Mouse (Mus musculus): Measurements from ENCODE around the gene Lrp10. TPM values are rescaled to one million over a fixed set of nuclear protein-coding genes. Genes with fewer than 3 reads are reported as not detected.

The Lrp10 gene
- polyA plus RNA-seq, 1 experiment = 98.2 TPM

DNA sequence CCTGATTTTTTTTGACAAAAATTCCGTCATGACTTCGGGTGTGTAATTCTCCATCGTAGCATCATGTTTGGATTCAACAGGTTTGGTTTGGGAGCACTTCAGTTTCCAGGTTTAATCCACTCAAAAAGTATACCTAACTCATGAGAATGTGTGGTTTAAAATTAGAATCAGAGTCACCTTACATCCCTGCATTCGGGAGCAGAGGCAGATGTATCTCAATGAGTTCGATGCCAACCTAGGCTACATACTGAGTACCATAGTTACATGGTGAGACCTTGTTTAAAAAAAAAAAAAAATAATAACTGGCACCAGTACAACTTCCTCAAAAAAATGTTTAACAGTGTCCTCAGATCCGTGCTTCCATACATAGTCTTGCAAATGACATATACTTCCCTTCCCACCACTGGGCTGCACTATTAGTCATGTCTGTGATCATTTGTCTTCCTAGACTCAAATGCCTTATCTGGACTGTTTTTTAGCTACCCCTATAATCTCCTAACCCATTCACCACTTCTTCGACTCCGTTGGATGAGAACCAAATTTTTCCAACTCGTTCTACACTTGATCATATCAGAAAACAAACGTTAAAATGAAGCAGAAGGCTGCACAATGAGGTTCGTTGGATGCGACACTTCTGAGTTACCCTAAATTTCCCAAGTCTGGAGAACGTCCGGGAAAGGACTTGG is 37.8 kb upstream of the Lrp10 start:
- Histone ChIP-seq H3K4me1 (ENCODE audit: control insufficient read depth, insufficient read depth, low read length) (peaks cover 16% of the 10 kb centered on the region), H3K4me3 (ENCODE audit: insufficient read depth, low read length) (peak overlapping the region; percentile 87), H3K27ac (ENCODE audit: insufficient read depth, low read length) (peak overlapping the region; percentile 94)
- TF ChIP-seq CTCF (IDR thresholded peaks at IDR 0.05; ENCODE audit: borderline replicate concordance, insufficient read depth, low read length) (no peak), POLR2A (IDR thresholded peaks at IDR 0.05; ENCODE audit: low read depth, low read length) (no peak; the same call in 1 of the 2 replicates)

DNA sequence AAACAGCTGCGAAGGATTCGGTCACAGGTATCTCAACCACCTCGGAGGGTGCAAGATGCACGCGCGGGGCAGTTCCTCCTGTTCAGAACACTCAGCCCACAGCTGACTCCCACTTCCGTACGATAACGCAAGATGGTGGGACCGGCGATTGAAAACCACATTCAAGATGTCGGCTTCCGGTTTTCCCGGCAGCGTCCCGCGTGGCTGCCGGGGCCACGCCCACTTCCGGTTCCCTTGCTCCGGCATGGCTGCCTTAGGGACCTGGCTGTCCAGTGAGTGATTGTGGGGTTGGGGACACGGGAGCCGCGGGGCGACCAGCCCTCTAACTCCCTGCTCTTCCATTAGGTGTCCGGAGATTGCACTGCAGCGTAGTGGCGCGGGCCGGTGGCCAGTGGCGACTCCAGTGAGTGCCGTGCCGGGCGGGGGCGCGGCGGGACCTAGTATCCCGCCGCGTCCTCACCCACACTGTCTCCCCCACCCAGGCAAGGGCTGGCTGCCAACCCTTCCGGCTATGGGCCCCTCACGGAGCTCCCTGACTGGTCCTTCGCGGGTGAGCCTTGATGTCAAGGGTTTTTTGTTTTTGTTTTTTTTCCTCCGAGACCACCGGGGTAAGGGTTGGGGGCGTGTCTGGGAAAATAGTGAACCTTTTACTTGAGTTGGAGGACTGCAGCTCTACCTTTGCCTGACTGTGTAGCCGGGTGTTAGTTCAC is 37.1 kb upstream of the Lrp10 start, which contains the start of gene Mrpl52:
Mrpl52 (plus strand) TSS at position 221 of the 710 bp plus-strand sequence.
- H3K4me1 ChIP-seq (ENCODE audit: control insufficient read depth, insufficient read depth, low read length) = peaks cover 16% of the 10 kb centered on the region
- TF ChIP-seq CTCF (IDR thresholded peaks at IDR 0.05; ENCODE audit: borderline replicate concordance, insufficient read depth, low read length) (no peak), POLR2A (IDR thresholded peaks at IDR 0.05; ENCODE audit: low read depth, low read length) (peak; percentile 85)
- H3K27ac ChIP-seq (ENCODE audit: insufficient read depth, low read length) = peak within 1 kb of the TSS; percentile 94
- H3K4me3 ChIP-seq (ENCODE audit: insufficient read depth, low read length) = peak within 1 kb of the TSS; percentile 87

DNA sequence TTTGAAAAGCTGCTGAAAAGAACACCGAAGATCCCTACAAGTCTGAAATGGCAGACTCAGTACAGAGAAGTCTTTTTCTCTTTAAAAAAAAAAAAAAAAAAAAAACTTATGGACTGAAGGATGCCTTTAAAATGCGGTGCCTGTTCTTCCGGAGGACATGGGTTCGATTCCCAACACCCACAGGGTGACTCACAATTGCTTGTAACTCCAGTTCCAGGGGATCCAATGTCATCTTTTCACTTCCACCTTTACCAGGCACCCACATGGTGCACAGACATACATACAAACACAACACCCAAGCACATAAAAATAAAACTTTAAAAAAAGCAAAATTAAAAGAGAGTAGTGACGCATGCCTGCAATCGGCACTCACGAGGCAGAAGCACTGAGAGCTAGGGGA is 36.2 kb upstream of the Lrp10 start:
- Histone ChIP-seq H3K27ac (ENCODE audit: insufficient read depth, low read length) (peak overlapping the region; percentile 76; the same call in 1 of the 2 replicates), H3K4me1 (ENCODE audit: control insufficient read depth, insufficient read depth, low read length) (peaks cover 16% of the 10 kb centered on the region), H3K4me3 (ENCODE audit: insufficient read depth, low read length) (peak overlapping the region; percentile 87; the same call in 1 of the 2 replicates)
- TF ChIP-seq POLR2A (IDR thresholded peaks at IDR 0.05; ENCODE audit: low read depth, low read length) (no peak), CTCF (IDR thresholded peaks at IDR 0.05; ENCODE audit: borderline replicate concordance, insufficient read depth, low read length) (no peak)

DNA sequence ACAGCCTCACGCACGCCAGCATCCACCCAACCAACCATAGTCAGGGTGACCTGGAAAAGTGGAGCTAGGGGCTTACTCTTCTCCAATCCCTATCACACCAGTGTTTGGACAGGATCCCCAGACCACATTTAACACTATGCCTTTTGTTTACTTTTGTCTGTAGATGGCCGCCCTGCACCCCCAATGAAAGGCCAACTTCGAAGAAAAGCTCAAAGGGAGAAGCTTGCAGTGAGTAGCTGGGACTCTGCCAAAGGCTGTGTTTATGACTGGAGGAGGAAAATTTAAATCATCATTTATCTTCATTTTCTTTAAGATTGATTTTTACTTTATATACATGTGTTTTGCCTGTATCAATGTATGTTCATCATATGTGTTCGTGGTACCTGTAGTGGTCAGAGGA is 35.5 kb upstream of the Lrp10 start:
- Histone ChIP-seq H3K4me1 (ENCODE audit: control insufficient read depth, insufficient read depth, low read length) (peaks cover 16% of the 10 kb centered on the region), H3K4me3 (ENCODE audit: insufficient read depth, low read length) (no peak overlapping the region), H3K27ac (ENCODE audit: insufficient read depth, low read length) (no peak overlapping the region)
- TF ChIP-seq POLR2A (IDR thresholded peaks at IDR 0.05; ENCODE audit: low read depth, low read length) (no peak; the same call in 1 of the 2 replicates), CTCF (IDR thresholded peaks at IDR 0.05; ENCODE audit: borderline replicate concordance, insufficient read depth, low read length) (no peak)

DNA sequence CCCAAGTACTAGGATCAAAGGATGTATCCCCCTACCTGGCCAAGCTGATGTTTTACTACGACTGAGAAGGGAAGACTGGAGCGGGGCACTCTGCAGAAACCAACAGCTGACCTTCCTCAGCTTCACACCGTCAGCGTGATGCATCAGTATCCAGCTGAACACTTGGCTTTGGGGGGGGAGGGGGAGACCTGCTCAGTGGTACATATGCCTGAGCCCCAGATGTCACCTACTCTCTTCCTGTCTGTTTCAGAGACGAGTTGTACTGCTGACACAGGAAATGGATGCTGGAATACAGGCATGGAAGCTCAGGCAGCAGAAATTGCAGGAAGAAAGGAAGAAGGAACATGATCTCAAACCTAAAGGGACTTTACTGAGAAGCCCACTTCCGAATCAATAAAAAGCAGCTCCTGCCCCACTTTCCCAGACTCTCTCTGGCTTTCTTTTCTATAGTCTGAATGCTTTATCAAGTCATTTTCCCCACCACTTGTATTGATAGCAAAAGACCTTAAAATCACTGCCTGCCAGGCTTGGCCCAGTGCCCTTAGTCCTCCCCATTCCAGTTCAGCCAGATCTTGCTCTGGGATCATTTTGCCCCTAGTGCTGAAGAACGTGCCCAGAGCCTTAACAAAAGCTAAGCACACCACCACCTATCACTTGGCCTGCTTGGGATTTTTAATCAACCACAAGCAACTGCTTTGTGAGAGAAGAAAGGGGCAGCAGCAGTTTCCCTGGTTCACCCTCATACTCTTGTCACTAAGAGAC is 34.4 kb upstream of the Lrp10 start:
- TF ChIP-seq CTCF (IDR thresholded peaks at IDR 0.05; ENCODE audit: borderline replicate concordance, insufficient read depth, low read length) = no peak
- TF ChIP-seq POLR2A (IDR thresholded peaks at IDR 0.05; ENCODE audit: low read depth, low read length) = no peak
- Histone ChIP-seq H3K4me1 (ENCODE audit: control insufficient read depth, insufficient read depth, low read length) (peaks cover 23% of the 10 kb centered on the region), H3K4me3 (ENCODE audit: insufficient read depth, low read length) (no peak overlapping the region), H3K27ac (ENCODE audit: insufficient read depth, low read length) (peak overlapping the region; percentile 89)

DNA sequence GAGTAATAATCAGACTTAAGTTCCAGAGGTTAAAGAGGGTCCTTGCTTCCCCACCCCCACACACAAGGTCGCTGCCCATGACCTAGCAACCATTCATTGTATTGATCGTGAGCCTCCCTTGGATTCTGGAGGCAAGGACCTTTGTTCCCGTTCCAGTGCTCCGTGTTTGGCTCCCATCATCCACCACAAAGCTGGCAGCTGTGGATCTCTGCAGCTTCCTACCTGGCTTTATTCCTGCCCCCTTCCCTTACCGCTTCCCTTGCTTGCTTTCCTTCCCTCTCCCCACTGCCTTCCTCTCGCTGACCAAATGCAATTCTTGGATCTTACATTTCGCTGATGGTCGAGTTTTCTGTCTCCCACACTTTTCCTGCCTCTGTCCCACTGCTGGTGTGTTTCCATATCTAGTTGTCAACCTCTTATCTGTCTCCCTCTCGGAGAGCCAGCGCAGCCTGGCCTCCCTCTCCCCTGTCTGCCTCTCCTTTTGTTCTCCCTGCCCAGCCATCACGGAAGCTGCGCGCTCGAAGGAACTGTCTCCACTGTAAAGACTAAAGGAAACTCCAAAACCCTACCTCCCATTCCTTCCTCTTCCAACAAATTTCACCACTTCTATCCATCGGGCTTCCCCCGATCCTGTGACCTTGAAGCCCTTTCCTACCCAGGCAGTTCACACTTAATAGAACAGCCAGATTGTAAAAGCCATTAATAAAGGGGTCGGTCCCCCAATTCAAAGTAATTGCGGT is 33.4 kb upstream of the Lrp10 start:
- H3K4me1 ChIP-seq (ENCODE audit: control insufficient read depth, insufficient read depth, low read length) = peaks cover 29% of the 10 kb centered on the region
- H3K4me3 ChIP-seq (ENCODE audit: insufficient read depth, low read length) = peak overlapping the region; percentile 68
- H3K27ac ChIP-seq (ENCODE audit: insufficient read depth, low read length) = peak overlapping the region; percentile 89
- TF ChIP-seq POLR2A (IDR thresholded peaks at IDR 0.05; ENCODE audit: low read depth, low read length) (peak; percentile 41; the same call in 1 of the 2 replicates), CTCF (IDR thresholded peaks at IDR 0.05; ENCODE audit: borderline replicate concordance, insufficient read depth, low read length) (no peak)

DNA sequence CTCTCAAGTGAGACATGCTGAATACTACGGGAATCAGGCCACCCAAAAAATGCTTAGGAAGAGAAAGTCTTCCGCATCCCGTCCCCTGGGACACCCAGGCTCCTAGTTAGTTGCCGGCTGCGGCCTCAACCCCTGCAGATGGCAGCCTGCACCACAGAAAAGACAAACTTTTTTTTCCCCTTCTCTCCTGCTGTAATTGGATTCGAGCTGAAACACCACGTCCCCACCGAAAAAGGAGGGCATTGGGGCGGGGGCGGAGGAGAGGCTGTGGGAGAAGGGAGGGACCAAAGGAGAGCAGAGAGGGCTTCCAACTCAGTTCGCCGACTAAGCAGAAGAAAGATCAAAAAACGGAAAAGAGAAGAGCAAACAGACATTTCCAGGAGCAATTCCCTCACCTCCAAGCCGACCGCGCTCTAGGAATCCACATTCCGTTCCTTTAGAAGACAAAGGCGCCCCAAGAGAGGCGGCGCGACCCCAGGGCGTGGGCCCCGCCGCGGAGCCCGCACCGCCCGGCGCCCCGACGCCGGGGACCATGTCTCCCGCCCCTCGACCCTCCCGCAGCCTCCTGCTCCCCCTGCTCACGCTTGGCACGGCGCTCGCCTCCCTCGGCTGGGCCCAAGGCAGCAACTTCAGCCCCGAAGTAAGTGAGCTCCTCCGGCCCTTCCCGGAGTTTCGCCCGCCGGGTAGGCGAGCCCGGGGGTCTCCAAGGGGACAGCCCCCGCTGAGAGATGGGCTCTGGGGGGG is 32.4 kb upstream of the Lrp10 start, which contains the start of gene Mmp14:
Mmp14 (plus strand) TSS at position 279 of the 744 bp plus-strand sequence.
- TF ChIP-seq CTCF (IDR thresholded peaks at IDR 0.05; ENCODE audit: borderline replicate concordance, insufficient read depth, low read length) = no peak
- peak; percentile 83 for TF ChIP-seq POLR2A (IDR thresholded peaks at IDR 0.05; ENCODE audit: low read depth, low read length)
- Histone ChIP-seq H3K4me1 (ENCODE audit: control insufficient read depth, insufficient read depth, low read length) (peaks cover 33% of the 10 kb centered on the region), H3K4me3 (ENCODE audit: insufficient read depth, low read length) (peak within 1 kb of the TSS; percentile 68), H3K27ac (ENCODE audit: insufficient read depth, low read length) (peak within 1 kb of the TSS; percentile 97)

DNA sequence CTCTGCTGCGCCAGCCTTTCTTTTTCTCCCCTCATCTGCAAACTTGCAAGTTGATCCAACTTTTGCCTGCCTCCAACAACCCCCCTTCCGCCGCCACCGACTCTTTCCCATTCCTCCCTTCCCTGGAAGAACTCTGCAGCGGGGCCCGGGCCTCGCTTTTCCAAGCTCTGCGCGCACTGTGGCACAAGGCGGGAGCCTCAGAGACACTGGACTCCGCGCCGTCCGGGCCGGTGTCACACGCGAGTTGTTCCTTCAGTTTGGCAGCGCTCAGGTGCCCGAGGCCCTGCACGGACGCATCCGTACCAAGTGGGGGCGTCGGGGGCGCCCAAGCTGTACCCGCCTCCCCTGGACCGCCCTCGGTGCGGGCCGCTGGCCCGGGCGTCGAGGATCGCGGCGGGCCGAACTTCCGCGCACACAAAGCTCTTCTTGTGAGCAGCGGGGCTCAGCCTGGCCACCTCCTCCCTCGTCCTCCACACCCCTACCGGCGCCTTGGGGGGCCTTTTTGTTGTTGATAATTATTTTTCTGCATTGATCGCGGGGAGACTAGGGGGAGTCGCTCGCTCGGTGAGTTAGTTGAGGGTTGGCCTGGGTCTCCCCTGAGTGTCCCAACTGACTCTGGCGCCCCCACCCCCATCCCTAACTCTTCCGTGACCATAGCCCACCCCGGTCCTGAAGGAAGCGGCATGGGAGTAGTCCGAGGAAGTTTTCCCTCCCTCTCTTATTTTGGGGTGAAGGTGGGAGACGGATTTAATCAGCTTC is 31.7 kb upstream of the Lrp10 start:
- peak overlapping the region; percentile 97 for H3K27ac ChIP-seq (ENCODE audit: insufficient read depth, low read length)
- TF ChIP-seq CTCF (IDR thresholded peaks at IDR 0.05; ENCODE audit: borderline replicate concordance, insufficient read depth, low read length) (no peak), POLR2A (IDR thresholded peaks at IDR 0.05; ENCODE audit: low read depth, low read length) (peak; percentile 31; the same call in 1 of the 2 replicates)
- peak overlapping the region; percentile 68 for H3K4me3 ChIP-seq (ENCODE audit: insufficient read depth, low read length)
- H3K4me1 ChIP-seq (ENCODE audit: control insufficient read depth, insufficient read depth, low read length) = peaks cover 33% of the 10 kb centered on the region
